Mouse (Mus musculus): ENCODE data around the gene Rsrp1. TPM values are rescaled to one million over a fixed set of nuclear protein-coding genes. Genes with fewer than 3 reads are reported as not detected.
"Not testable (repeated sequence)": the region's sequence is repeated elsewhere in the genome, so short reads cannot be mapped to it uniquely, and the experiment has no call there.

Gene Rsrp1
- total RNA-seq (2021), result 100 to 1,000 TPM; 258 to 266 TPM

DNA sequence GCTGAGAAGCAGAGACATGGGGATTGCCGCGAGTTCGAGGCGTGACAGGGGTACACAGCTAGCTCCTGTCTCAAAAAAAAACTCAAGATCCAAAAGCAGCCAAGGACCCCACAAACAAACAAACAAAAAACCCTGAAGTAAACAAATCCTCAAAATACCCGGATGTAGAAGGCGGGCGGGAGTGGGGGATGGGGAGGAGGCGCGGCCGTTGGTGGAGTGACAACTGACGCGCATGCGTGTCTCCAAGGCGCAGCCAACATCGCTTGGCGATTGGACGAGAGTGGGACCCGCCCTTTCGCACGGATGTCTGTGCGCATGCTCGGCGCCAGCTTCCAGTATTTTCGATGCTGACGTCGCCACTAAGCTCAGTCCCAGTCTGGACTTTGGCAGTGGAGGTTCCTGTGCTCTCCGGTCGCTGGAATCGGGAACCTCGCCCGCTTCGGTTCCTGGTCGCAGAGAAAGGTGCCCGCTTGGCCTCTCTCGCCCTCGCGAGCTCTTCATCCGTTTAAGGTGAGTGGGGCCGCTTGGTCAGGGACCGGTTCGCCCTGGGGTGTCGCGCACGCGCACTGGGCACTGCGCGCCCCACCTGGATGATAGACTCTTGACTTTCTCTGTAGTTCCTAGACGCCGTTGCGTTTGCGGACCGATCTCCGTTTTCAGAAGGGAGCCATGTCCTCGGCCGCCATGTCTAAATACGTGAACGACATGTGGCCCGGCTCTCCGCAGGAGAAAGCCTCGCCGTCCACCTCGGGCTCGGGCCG is at the start of gene Rsrp1:
TSS of gene Rsrp1 (plus strand) at position 335 of the 761 bp plus-strand sequence.
- intact Hi-C loops (cut with DNase I), result no loop called here
- peak; percentile 97 to 98 for DNase-seq (ENCODE audit: low spot score in 2 of 2)

DNA sequence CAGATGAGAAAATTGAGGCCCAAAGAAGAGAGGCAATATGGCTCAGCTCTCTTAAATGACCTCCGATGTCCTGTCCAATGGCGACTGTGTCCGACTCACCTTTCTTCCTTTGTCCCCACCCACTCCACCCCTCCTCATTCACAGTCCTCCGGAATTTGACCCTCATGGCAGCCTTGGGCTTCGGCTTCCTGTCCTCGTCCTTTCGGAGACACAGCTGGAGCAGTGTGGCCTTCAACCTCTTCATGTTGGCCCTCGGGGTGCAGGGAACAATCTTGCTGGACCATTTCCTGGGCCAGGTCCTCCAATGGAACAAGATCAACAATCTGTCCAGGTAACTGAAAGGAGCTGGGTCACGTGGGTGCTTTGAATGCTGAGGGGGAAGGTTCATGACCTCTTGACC is 47.2 kb upstream of the Rsrp1 start:
- no peak for DNase-seq (ENCODE audit: low spot score in 2 of 2)
- intact Hi-C loops (cut with DNase I), result loop anchor here (5.0 kb wide), 1 partner anchor 84 kb away; no protein-coding TSS in a partner anchor

- DNase-seq (ENCODE audit: low spot score in 2 of 2), result peak; percentile 50 to 61
- intact Hi-C loops (cut with DNase I), result loop anchor here (5.0 kb wide), 1 partner anchor 87 kb away; no protein-coding TSS in a partner anchor
Observed at GRCm38 (mm10) chr4:134879410-134879981, 43.9 kb upstream of the Rsrp1 start.

DNA sequence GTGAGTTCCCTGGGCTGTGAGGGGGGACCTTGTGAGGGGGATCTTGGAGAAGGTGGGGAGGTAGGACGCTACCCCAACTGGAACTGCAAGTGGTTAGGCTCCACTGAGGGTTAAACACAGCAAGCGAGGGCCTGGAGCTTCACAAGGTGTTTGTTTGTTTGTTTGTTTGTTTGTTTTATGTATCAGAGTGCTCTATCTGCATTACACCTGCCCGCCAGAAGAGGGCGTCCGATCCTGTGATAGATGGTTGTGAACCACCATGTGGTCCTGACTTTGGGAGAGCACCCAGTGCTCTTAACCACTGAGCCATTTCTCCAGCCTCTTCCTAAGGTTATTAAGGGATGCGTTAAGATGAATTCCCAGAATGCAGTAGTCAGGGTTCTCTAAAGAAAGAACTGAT is 43.4 kb upstream of the Rsrp1 start:
- intact Hi-C loops (cut with DNase I), result no loop called here

DNA sequence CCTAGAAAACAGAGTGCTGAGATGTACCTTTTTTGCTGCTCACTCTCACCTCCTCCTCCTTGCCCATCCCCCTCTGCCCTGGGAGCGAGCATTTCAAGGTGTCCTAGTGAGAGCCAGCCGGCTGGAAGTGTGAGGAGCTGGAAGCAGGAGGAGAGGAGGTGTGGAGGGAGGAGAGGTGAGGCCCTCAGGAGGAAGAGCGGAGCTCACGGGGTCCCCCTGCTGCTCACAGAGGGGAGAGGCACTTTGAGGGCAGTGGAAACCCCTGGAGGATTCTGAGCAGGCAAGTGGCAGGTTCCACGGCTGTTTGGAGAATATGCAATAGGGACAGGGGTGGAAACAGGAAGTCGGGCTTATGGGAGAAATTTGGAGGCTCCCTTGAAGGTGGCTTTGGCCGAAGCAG is 40.1 kb upstream of the Rsrp1 start:
- intact Hi-C loops (cut with DNase I), result no loop called here

More for the DNA sequence above, 43.4 kb upstream of the Rsrp1 start:
- no peak for DNase-seq (ENCODE audit: low spot score in 2 of 2)

GRCm38 (mm10) chr4:134883808-134884207 is 39.6 kb upstream of the Rsrp1 start:
- intact Hi-C loops (cut with DNase I), result no loop called here
- DNase-seq (ENCODE audit: low spot score in 2 of 2), result no peak

More for the DNA sequence above, 40.1 kb upstream of the Rsrp1 start:
- DNase-seq (ENCODE audit: low spot score in 2 of 2), result no peak

- no peak for DNase-seq (ENCODE audit: low spot score in 2 of 2)
- intact Hi-C loops (cut with DNase I), result no loop called here
Observed at GRCm38 (mm10) chr4:134884364-134884763, 39.0 kb upstream of the Rsrp1 start.

DNA sequence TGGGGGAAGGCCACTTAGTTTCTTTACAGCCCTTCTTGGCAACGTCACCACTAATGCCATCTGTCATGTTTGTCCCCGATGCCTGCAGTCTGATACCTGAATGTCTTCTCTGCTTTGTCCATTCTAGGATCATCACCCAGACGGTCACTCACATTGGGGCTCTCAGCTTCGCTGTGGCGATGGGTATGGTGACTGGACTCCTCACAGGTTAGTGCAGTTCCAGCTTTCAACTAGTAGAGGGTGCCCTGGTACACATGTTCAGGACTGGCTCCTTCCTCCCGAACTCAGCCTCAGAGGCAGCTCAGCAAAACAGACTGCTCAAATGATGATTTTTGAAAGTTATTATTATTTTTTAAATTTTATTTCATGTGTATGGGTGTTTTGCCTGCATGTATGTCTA is 31.3 kb upstream of the Rsrp1 start:
- peak; percentile 27 to 46 for DNase-seq (ENCODE audit: low spot score in 2 of 2)
- intact Hi-C loops (cut with DNase I), result no loop called here

DNA sequence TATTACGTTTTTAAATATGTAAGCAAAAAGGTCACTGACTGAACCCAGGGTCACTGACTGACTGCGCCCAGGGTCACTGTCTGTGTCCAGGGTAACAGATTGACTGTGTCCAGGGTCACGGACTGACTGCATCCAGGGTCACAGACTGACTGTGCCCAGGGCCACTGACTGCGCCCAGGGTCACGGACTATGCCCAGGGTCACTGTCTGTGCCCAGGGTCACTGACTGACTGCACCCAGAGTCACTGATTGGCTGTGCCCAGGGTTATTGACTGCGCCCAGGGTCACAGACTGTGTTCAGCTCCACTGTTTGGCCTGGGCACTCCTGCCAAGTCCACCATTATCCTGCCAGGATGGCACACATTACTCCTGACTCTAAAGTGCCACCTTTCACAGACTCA is 26.1 kb upstream of the Rsrp1 start:
- no peak for DNase-seq (ENCODE audit: low spot score in 2 of 2)
- intact Hi-C loops (cut with DNase I), result no loop called here

- intact Hi-C loops (cut with DNase I), result no loop called here
Observed at GRCm38 (mm10) chr4:134901126-134901525, 22.3 kb upstream of the Rsrp1 start.

DNA sequence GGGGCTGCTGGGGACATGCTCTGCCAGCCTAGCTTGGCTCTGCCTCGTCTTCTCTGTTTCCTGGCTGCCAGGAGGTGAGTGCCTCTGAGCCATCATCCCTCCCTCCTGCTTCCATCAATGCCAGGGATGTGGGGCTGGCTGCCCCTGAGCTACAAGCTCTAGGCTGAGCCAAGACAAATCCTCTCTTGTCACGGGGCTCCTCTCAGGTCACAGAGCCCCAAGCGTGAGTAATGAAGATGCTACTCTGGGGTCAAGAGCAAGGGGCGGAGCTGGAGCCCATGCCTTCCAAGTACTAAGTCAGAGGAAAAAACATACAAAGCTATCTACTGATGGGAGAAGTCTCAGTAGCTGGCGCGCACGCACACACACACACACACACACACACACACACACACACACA is 20.3 kb upstream of the Rsrp1 start:
- no peak for DNase-seq (ENCODE audit: low spot score in 2 of 2)
- intact Hi-C loops (cut with DNase I), result no loop called here

More at GRCm38 (mm10) chr4:134901126-134901525, 22.3 kb upstream of the Rsrp1 start:
- no peak for DNase-seq (ENCODE audit: low spot score in 2 of 2)

GRCm38 (mm10) chr4:134911406-134911805 is 12.0 kb upstream of the Rsrp1 start:
- intact Hi-C loops (cut with DNase I); DNase-seq (ENCODE audit: low spot score in 2 of 2): not testable (repeated sequence)

GRCm38 (mm10) chr4:134913413-134913812 is 10.0 kb upstream of the Rsrp1 start:
- intact Hi-C loops (cut with DNase I), result no loop called here
- peak; percentile 33 to 43 for DNase-seq (ENCODE audit: low spot score in 2 of 2)

DNA sequence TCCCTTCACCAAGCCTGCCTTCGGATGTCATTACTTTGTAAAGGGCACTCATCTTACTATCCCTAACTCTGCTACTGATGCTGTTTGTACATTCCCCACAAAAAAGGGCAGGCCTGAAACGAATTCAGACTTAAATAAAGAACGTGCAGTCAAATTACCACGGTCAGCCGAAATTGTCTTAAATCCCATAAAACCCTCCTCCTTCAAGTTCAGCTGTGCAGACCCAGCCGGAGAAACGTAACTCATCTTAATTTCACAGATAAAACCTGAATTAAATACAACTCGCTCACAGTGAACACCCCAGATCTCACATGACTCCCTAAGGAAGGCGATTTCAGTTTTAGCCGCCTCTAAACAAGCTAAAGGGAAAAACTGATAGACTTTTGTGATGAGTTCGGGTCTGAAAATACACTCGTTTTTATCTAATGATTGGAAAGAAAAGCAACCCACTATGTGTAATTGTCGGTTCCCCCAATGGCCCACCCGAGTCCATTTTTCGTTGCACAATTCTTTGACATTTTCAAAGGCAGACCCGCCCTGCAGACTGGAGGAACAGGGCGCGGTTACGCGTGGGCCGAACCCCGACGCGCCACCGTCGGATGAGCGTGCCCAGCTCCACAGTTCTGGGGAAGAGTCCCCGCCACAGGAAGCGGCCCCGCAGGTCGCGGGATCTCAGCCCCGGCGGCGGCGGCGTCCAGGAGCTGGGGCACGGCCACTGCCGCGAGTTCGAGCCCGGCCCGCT is 9.1 kb upstream of the Rsrp1 start:
- no peak for DNase-seq (ENCODE audit: low spot score in 2 of 2)
- intact Hi-C loops (cut with DNase I), result loop anchor here (2.0 kb wide), 1 partner anchor 21 kb away; no protein-coding TSS in a partner anchor

DNA sequence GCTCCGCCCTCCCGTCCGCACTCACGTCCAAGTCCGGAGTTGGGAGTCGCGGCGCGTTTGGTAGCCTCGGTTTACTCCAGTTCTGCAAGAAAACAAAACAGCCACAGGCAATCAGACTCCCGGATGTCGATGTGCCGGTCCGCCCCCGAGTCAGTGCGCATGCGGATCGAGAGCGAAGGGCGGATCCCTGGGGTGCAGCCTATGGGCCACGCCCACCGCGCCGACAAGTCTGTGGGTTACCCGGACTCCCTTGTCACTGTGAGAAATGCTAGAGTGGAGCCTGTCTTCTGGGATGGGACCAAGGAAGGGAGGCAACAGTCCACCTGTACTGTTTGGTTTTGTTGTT is 8.6 kb upstream of the Rsrp1 start, which contains the start of gene Tmem50a:
TSS of gene Tmem50a (minus strand) at position 161 of the 346 bp plus-strand sequence.
- peak; percentile 90 to 92 for DNase-seq (ENCODE audit: low spot score in 2 of 2)
- intact Hi-C loops (cut with DNase I), result loop anchor here (2.0 kb wide), 1 partner anchor 20 kb away; no protein-coding TSS in a partner anchor

DNA sequence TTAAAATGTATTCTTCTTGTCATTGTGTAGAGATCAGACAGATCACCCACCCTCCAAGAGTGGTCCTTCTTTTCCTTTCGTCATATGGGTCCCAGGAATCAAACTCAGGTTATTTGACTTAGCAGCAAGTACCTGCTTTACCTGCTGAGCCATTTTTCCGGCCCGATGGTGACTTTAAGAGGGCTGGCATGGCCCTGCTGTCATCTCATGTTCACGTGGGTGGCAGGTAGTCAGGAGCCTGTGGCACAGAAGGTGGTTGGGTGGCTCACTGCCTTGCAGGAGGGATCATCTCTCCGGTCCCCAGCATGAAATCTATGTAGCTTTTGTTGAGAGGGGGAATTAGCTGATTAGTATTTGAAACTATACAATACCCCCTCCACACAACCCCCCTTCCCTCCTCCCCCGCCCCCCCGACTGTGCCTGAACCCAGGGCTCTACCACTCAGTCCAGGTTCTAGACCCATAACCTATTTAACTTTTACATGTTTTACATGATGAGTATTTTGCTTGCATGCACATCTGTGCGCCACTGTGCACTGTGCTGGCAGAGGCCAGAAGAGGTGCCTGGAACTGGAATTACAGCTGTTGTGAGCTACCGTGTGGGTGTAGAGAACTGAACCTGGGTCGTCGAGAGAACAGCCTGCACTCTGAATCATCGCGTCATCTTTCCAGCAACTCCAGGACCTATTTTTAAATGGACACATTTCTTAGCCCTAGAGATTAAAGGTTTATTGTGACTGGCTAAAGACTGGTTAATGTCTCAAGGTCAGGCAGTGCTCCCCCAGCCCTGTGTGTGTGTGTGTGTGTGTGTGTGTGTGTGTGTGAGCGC is 8.0 kb upstream of the Rsrp1 start:
- intact Hi-C loops (cut with DNase I), result loop anchor here (2.0 kb wide), 1 partner anchor 19 kb away; no protein-coding TSS in a partner anchor
- no peak for DNase-seq (ENCODE audit: low spot score in 2 of 2)

- intact Hi-C loops (cut with DNase I), result no loop called here
- no peak for DNase-seq (ENCODE audit: low spot score in 2 of 2)
Observed at GRCm38 (mm10) chr4:134917194-134917593, 6.2 kb upstream of the Rsrp1 start.

GRCm38 (mm10) chr4:134918381-134918780 is 5.0 kb upstream of the Rsrp1 start:
- no peak for DNase-seq (ENCODE audit: low spot score in 2 of 2)
- intact Hi-C loops (cut with DNase I), result no loop called here

GRCm38 (mm10) chr4:134919733-134920540 is 3.5 kb upstream of the Rsrp1 start:
- DNase-seq (ENCODE audit: low spot score in 2 of 2), result no peak
- intact Hi-C loops (cut with DNase I), result no loop called here

Data from left cerebral cortex, postnatal 36 days (tissue).